Mouse (Mus musculus) forebrain, embryonic 12.5 days (tissue): ENCODE data around the gene Paqr5. TPM values are rescaled to one million over a fixed set of nuclear protein-coding genes. Genes with fewer than 3 reads are reported as not detected.

Experiments used
- ATAC-seq: fragments of 200-750 bp; cut with Nextera tagmentation; 2 replicates; pipeline ENCODE4 v1.8.0; 2017; ENCODE audit warnings: moderate TSS enrichment; ENCODE audit not compliant: low FRiP score
- H3K27ac ChIP-seq: fragments of 300-500 bp; sonication (generic); 2 replicates; pipeline ENCODE4 v1.5.1; 2016; ENCODE audit warnings: mild to moderate bottlenecking
- H3K27me3 ChIP-seq: fragments of 300-500 bp; sonication (generic); 2 replicates; pipeline ENCODE4 v1.6.1; 2016; ENCODE audit warnings: mild to moderate bottlenecking
- H3K36me3 ChIP-seq: fragments of 300-500 bp; sonication (generic); replicated peaks from 2 replicates; pipeline ENCODE4 v1.6.1; 2016; ENCODE audit warnings: mild to moderate bottlenecking
- H3K4me1 ChIP-seq: fragments of 300-500 bp; sonication (generic); 2 replicates; pipeline ENCODE4 v1.6.1; 2016
- H3K4me2 ChIP-seq: fragments of 300-500 bp; sonication (generic); 2 replicates; pipeline ENCODE4 v1.6.1; 2016; ENCODE audit warnings: mild to moderate bottlenecking, moderate library complexity
- H3K4me3 ChIP-seq: fragments of 300-500 bp; sonication (generic); replicated peaks from 2 replicates; pipeline ENCODE4 v1.5.1; 2016; ENCODE audit warnings: mild to moderate bottlenecking
- H3K9ac ChIP-seq: fragments of 300-500 bp; sonication (generic); 2 replicates; pipeline ENCODE4 v1.6.1; 2016; ENCODE audit warnings: mild to moderate bottlenecking
- H3K9me3 ChIP-seq: fragments of 300-500 bp; sonication (generic); 2 replicates; pipeline ENCODE4 v1.6.1; 2016
- WGBS: fragments of 180-500 bp; shearing (Covaris S2); methylation state at CpG from one replicate; pipeline ENCODE4 v1.1.7; 2016; 5-methylcytosine and 5-hydroxymethylcytosine counted together
- polyA plus RNA-seq: library from polyadenylated mRNA; unstranded; fragments of >200 nt; fragmentation: Nextera tagmentation; extraction: Ambion mirVana; gene quantifications from 2 replicates; pipeline ENCODE4 v1.2.1, GENCODE M21; 2016

The Paqr5 gene
- polyA plus RNA-seq, 1 experiment from 2014 or later, result 0.47 TPM

DNA sequence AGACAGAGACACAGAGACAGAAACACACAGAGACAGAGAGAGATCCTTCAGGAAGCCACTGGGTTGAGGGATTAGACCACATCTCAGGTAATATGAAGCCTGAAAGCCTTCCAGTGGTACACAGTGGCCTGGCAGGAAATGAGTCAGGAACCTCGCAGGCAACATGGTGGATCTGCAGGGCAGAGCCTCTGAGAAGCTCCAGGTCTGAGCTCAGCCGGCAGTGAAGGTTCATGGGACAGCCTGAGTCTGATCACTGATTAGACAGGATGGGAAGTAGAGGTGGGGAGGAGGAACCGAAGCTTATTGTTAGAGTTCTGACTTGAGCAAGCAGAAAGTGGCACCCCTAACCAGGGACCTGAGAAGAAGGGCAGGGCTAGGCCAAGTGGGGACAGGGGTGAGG is 55.6 kb downstream of the Paqr5 start:
- ATAC-seq, result no peak
- H3K36me3 ChIP-seq, result no peaks in the 10 kb centered on the region
- no peak overlapping the region for H3K4me3 ChIP-seq
- H3K4me2 ChIP-seq, result no peak overlapping the region
- no peak overlapping the region for H3K27ac ChIP-seq
- peaks cover 5% of the 10 kb centered on the region for H3K4me1 ChIP-seq
- H3K27me3 ChIP-seq, result no peaks in the 10 kb centered on the region
- 79% methylated on average over 3 of the region's 3 CpGs for WGBS
- H3K9me3 ChIP-seq, result no peaks in the 10 kb centered on the region
- no peak overlapping the region for H3K9ac ChIP-seq

GRCm38 (mm10) chr9:61967357-61967756 is 59.3 kb downstream of the Paqr5 start:
- H3K36me3 ChIP-seq, result no peaks in the 10 kb centered on the region
- no peak overlapping the region for H3K4me2 ChIP-seq
- no peak for ATAC-seq
- no peak overlapping the region for H3K27ac ChIP-seq
- H3K9me3 ChIP-seq, result no peaks in the 10 kb centered on the region
- H3K9ac ChIP-seq, result 0 out of 2 replicates have a peak overlapping the region, but pooled peaks have one; percentile 21
- H3K27me3 ChIP-seq, result no peaks in the 10 kb centered on the region
- no peak overlapping the region for H3K4me3 ChIP-seq
- WGBS, result 80% methylated on average over 10 of the region's 10 CpGs
- peaks cover 11% of the 10 kb centered on the region for H3K4me1 ChIP-seq

- no peak overlapping the region for H3K4me3 ChIP-seq
- H3K27ac ChIP-seq, result no peak overlapping the region
- no peak overlapping the region for H3K9ac ChIP-seq
- WGBS, result 94% methylated on average over 7 of the region's 7 CpGs
- no peak overlapping the region for H3K4me2 ChIP-seq
- H3K9me3 ChIP-seq, result no peaks in the 10 kb centered on the region
- no peak for ATAC-seq
- H3K36me3 ChIP-seq, result no peaks in the 10 kb centered on the region
- no peaks in the 10 kb centered on the region for H3K27me3 ChIP-seq
- peaks cover 5% of the 10 kb centered on the region; the same call in 1 of the 2 replicates for H3K4me1 ChIP-seq
Measured at GRCm38 (mm10) chr9:61965987-61966386, 60.7 kb downstream of the Paqr5 start.

- no peak overlapping the region for H3K27ac ChIP-seq
- peak; percentile 46; the same call in 1 of the 2 replicates for ATAC-seq
- 47% methylated on average over 4 of the region's 4 CpGs for WGBS
Measured at GRCm38 (mm10) chr9:61965411-61965930, 61.2 kb downstream of the Paqr5 start.

DNA sequence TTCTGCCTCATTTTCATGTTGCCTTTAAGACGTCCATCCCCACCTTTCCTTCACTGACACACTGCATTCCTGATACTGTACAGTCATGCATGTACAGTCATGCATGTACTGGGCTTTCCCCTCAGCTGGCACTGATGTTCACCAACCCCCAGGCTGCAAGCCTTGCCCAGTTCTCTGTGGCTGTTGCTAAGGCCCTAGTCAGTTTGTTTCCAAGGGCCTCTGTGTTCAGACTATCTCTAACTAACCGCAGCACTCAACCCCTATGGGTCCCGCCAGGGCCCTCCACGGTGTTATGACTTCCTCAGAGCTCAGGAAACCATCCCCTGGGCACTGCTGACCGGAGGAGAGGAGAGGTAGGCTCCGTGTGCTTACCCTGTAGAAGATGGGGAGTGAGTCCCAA is 63.3 kb downstream of the Paqr5 start:
- 78% methylated on average over 6 of the region's 6 CpGs for WGBS
- Histone ChIP-seq H3K9ac (no peak overlapping the region), H3K27ac (no peak overlapping the region), H3K9me3 (no peaks in the 10 kb centered on the region), H3K4me1 (peaks cover 5% of the 10 kb centered on the region; the same call in 1 of the 2 replicates), H3K4me2 (no peak overlapping the region), H3K36me3 (no peaks in the 10 kb centered on the region), H3K27me3 (no peaks in the 10 kb centered on the region), H3K4me3 (no peak overlapping the region)
- no peak for ATAC-seq

More at GRCm38 (mm10) chr9:61965411-61965930, 61.2 kb downstream of the Paqr5 start:
- H3K36me3 ChIP-seq, result no peaks in the 10 kb centered on the region
- no peak overlapping the region for H3K4me2 ChIP-seq
- H3K4me3 ChIP-seq, result no peak overlapping the region
- peaks cover 5% of the 10 kb centered on the region; the same call in 1 of the 2 replicates for H3K4me1 ChIP-seq
- H3K9ac ChIP-seq, result no peak overlapping the region
- no peaks in the 10 kb centered on the region for H3K27me3 ChIP-seq
- no peaks in the 10 kb centered on the region for H3K9me3 ChIP-seq

GRCm38 (mm10) chr9:61961181-61961580 is 65.5 kb downstream of the Paqr5 start:
- no peaks in the 10 kb centered on the region for H3K9me3 ChIP-seq
- ATAC-seq, result no peak
- no peaks in the 10 kb centered on the region for H3K36me3 ChIP-seq
- no peak overlapping the region for H3K9ac ChIP-seq
- peaks cover 5% of the 10 kb centered on the region; the same call in 1 of the 2 replicates for H3K4me1 ChIP-seq
- no peak overlapping the region for H3K27ac ChIP-seq
- 89% methylated on average over 4 of the region's 4 CpGs for WGBS
- no peak overlapping the region for H3K4me3 ChIP-seq
- no peak overlapping the region for H3K4me2 ChIP-seq
- H3K27me3 ChIP-seq, result no peaks in the 10 kb centered on the region

DNA sequence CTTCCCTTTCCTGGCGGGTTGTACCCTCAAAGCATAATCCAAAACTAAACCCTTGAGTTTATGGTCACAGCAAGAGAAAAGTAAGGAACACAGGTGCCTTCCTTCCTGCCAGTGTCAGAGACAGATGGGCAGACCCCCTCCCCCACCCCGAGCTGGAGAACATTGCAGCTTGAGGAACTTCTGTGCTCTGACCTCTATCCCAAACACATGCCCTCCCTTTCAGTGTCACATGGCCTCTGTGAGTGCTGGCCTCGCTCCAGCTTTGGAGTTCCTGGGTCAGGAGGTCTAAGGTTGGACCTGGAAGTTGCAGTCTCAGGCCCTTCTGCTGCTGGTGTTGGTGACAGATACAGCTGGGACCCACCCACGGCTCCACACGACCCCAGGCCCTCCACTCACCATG is 65.9 kb downstream of the Paqr5 start:
- H3K27ac ChIP-seq, result no peak overlapping the region

DNA sequence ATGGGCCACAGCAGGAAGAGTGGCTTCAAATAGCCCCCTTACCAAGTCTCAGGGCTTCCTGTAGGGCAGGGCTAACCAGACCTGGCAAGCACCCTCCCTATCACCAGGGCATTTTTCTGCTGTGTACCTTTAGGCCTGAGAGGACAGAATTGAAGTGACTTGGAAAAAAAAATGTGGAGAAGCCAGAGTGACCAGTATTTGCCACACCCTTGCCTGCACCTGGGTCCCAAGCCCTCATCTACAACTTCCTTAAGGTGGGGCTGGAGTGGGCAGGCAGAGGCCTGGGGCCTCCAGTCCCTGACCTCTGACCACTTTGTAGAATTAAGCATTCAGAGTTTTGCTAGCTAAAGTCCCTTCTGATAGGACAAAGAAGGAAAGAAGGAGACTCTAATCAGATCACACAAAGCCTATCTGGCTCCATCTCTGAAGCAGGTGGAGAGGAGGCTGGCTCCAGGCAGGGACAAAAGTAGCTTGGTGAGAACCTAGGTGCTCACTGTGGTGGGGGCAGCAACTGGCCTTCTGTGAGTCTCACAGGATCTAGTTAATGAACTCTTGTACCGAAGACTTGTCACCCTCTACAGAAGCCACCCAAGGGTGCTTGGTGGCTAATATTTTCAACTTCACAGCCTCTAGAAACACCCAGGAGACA is 66.6 kb downstream of the Paqr5 start:
- Histone ChIP-seq H3K27me3 (no peaks in the 10 kb centered on the region), H3K4me1 (peaks cover 5% of the 10 kb centered on the region; the same call in 1 of the 2 replicates), H3K27ac (no peak overlapping the region), H3K9ac (no peak overlapping the region), H3K36me3 (no peaks in the 10 kb centered on the region), H3K4me2 (no peak overlapping the region), H3K4me3 (no peak overlapping the region), H3K9me3 (no peaks in the 10 kb centered on the region)
- 86% methylated on average over 1 of the region's 1 CpGs for WGBS
- no peak for ATAC-seq

More for the DNA sequence above, 65.9 kb downstream of the Paqr5 start:
- ATAC-seq, result no peak
- Histone ChIP-seq H3K9me3 (no peaks in the 10 kb centered on the region), H3K4me2 (no peak overlapping the region), H3K36me3 (no peaks in the 10 kb centered on the region), H3K27me3 (no peaks in the 10 kb centered on the region), H3K4me3 (no peak overlapping the region), H3K9ac (no peak overlapping the region), H3K4me1 (peaks cover 5% of the 10 kb centered on the region; the same call in 1 of the 2 replicates)
- WGBS, result 81% methylated on average over 5 of the region's 5 CpGs

GRCm38 (mm10) chr9:61954707-61955106 is 71.9 kb downstream of the Paqr5 start:
- H3K4me3 ChIP-seq, result no peak overlapping the region
- no peaks in the 10 kb centered on the region for H3K9me3 ChIP-seq
- ATAC-seq, result no peak
- H3K27ac ChIP-seq, result no peak overlapping the region
- H3K4me2 ChIP-seq, result no peak overlapping the region
- no peaks in the 10 kb centered on the region for H3K27me3 ChIP-seq
- H3K4me1 ChIP-seq, result no peaks in the 10 kb centered on the region
- H3K36me3 ChIP-seq, result no peaks in the 10 kb centered on the region
- no peak overlapping the region for H3K9ac ChIP-seq

DNA sequence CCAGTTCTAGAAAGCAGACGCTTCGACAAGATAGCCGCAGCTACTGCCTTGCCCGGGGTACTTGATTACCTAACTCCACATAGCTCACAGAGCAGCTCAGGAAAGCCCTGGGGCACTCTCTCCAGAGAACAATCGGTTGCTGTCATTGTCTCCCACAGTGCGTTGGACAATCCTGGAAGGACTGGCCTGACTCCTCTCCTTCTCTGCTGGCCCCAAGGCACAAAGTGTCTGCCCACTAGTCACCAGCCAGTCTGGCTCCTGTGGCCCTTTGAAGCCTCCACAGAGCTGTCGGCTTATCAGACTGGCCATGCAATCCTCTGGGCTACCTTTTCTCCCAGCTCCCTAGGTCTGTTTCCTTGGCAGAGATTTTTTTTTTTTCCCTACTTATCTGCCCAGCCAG is 74.4 kb downstream of the Paqr5 start:
- Histone ChIP-seq H3K27ac (no peak overlapping the region), H3K9ac (no peak overlapping the region), H3K27me3 (no peaks in the 10 kb centered on the region), H3K4me1 (peaks cover 11% of the 10 kb centered on the region), H3K36me3 (no peaks in the 10 kb centered on the region), H3K4me3 (no peak overlapping the region), H3K9me3 (no peaks in the 10 kb centered on the region), H3K4me2 (no peak overlapping the region)
- 59% methylated on average over 7 of the region's 7 CpGs for WGBS
- ATAC-seq, result no peak

DNA sequence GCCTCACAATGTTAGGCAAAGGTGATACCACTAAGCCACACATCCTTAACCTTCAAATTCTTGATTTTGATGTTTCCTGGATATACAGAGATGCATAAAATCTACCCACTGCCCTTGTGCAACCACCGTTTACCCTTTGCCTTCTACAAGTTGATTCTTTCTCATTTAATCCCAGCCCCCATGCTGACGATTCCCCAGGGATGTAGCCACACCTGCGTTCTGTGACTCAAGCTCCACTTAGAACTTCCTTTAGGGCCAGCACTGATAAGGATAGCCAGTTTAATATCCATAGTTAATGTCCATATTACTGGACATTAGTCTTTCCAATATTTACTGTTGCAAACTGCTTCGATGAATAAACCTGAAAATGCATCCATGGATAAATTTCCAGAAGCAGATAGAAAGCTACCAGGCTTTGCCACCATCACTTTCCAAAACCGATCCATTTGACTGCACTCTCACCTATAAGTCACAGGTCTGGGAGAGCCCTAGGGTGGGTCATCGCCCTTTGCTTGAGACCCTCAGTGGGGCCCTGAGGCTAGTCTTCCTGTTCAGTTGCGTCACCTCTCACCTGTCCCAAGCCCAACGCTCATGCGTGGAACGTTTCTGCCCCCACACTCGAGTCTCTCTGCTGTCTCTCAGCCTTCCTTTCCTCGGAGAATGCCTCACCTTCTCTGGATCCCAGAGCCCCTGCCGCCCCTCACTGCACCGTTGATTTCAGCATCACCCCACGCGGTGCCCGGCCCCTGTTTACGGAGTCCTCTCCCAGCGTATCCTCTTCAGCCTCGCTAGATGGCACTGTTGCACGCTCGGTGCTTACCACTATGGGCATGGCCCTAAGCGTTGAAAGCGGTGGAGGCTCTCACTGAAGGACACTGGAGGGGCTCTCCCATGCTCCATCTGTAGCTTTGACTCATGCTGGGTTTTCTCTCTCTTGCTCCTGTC is 79.0 kb downstream of the Paqr5 start:
- Histone ChIP-seq H3K36me3 (peaks cover 12% of the 10 kb centered on the region), H3K9me3 (no peaks in the 10 kb centered on the region), H3K4me1 (peaks cover 23% of the 10 kb centered on the region), H3K27ac (peak overlapping the region; percentile 84; the same call in 1 of the 2 replicates), H3K4me2 (peak overlapping the region; percentile 88), H3K27me3 (no peaks in the 10 kb centered on the region), H3K9ac (peak overlapping the region; percentile 59), H3K4me3 (peak overlapping the region; percentile 85)
- ATAC-seq, result peak; percentile 81
- WGBS, result 6% methylated on average over 24 of the region's 24 CpGs
